7 mouse cellular contexts compared by ENCODE assay signal in genomic region chr2:91202222-91202971, GRCm38 (mm10). TPM values are rescaled to one million over a fixed set of nuclear protein-coding genes. Genes with fewer than 3 reads are reported as not detected.
DNase-seq lines count a peak whose midpoint lies in the region; ATAC-seq lines count a peak whose summit lies in the region.

Nr1h3 (minus strand) TSS chr2:91202834.
Acp2 (plus strand) TSS chr2:91202885.

- H3K9ac ChIP-seq in embryonic facial prominence, embryonic 12.5 days, result peak within 1 kb of the TSS; percentile 66
- H3K9ac ChIP-seq in limb, embryonic 11.5 days (ENCODE audit: low read length), result peak within 1 kb of the TSS; percentile 88
- H3K9ac ChIP-seq in midbrain, embryonic 14.5 days (replicated peaks; ENCODE audit: low read length), result peak within 1 kb of the TSS; percentile 62

- H3K4me2 ChIP-seq in embryonic facial prominence, embryonic 12.5 days (replicated peaks), result peak within 1 kb of the TSS; percentile 69
- H3K4me2 ChIP-seq in limb, embryonic 11.5 days (ENCODE audit: low read depth, severe bottlenecking), result peak within 1 kb of the TSS; percentile 55
- H3K4me2 ChIP-seq in midbrain, embryonic 14.5 days (ENCODE audit: low read length), result peak within 1 kb of the TSS; percentile 59

- H3K27ac ChIP-seq in embryonic facial prominence, embryonic 12.5 days, result peak within 1 kb of the TSS; percentile 95
- peak within 1 kb of the TSS; percentile 90 for H3K27ac ChIP-seq in limb, embryonic 11.5 days (replicated peaks; ENCODE audit: low read depth, low read length)
- peak within 1 kb of the TSS; percentile 84 for H3K27ac ChIP-seq in midbrain, embryonic 14.5 days (replicated peaks; ENCODE audit: low read depth, low read length)

- H3K27me3 ChIP-seq in embryonic facial prominence, embryonic 12.5 days, result no peaks in the 10 kb centered on the region
- no peaks in the 10 kb centered on the region for H3K27me3 ChIP-seq in limb, embryonic 11.5 days (ENCODE audit: control insufficient read depth, insufficient read depth, low read length)
- no peaks in the 10 kb centered on the region for H3K27me3 ChIP-seq in midbrain, embryonic 14.5 days (ENCODE audit: control insufficient read depth, insufficient read depth, low read length)

- no peaks in the 10 kb centered on the region for H3K9me3 ChIP-seq in embryonic facial prominence, embryonic 12.5 days
- no peaks in the 10 kb centered on the region for H3K9me3 ChIP-seq in limb, embryonic 11.5 days (ENCODE audit: control insufficient read depth, low read length)
- H3K9me3 ChIP-seq in midbrain, embryonic 14.5 days (ENCODE audit: control insufficient read depth, low read length), result no peaks in the 10 kb centered on the region

- DNase-seq in adrenal gland, postnatal 25 days, result peak; percentile 88
- peak; percentile 99 for DNase-seq in heart, adult 11 months
- DNase-seq in kidney, adult 18-20 months, result peak; percentile 97
- DNase-seq in limb, embryonic 11.5 days (ENCODE audit: low spot score), result peak; percentile 98
- DNase-seq in midbrain, embryonic 14.5 days, result peak; percentile 96
- peak; percentile 78 to 90 for DNase-seq in spleen, adult 18-20 months

- peak within 1 kb of the TSS; percentile 76 for H3K4me3 ChIP-seq in embryonic facial prominence, embryonic 12.5 days
- H3K4me3 ChIP-seq in limb, embryonic 11.5 days (ENCODE audit: low read depth, low read length), result peak within 1 kb of the TSS; percentile 56
- H3K4me3 ChIP-seq in midbrain, embryonic 14.5 days (replicated peaks; ENCODE audit: low read depth, low read length), result peak within 1 kb of the TSS; percentile 56

- 3% methylated on average over 28 of the region's 28 CpGs for WGBS in embryonic facial prominence, embryonic 12.5 days
- WGBS in limb, embryonic 11.5 days, result 5% methylated on average over 28 of the region's 28 CpGs
- 4% methylated on average over 28 of the region's 28 CpGs for WGBS in midbrain, embryonic 14.5 days

- H3K36me3 ChIP-seq in embryonic facial prominence, embryonic 12.5 days, result peaks cover 23% of the 10 kb centered on the region
- H3K36me3 ChIP-seq in limb, embryonic 11.5 days (ENCODE audit: control insufficient read depth, insufficient read depth, low read length), result peaks cover 9% of the 10 kb centered on the region; the same call in 1 of the 2 replicates
- peaks cover 21% of the 10 kb centered on the region for H3K36me3 ChIP-seq in midbrain, embryonic 14.5 days (ENCODE audit: control insufficient read depth, insufficient read depth, low read length)

- peak; percentile 95 for ATAC-seq in embryonic facial prominence, embryonic 12.5 days (ENCODE audit: insufficient number of reproducible peaks, insufficient read depth, low FRiP score, low TSS enrichment)
- peak; percentile 95 for ATAC-seq in limb, embryonic 11.5 days (ENCODE audit: insufficient number of reproducible peaks, low FRiP score, low TSS enrichment, low read depth)
- ATAC-seq in midbrain, embryonic 14.5 days (ENCODE audit: low FRiP score, low TSS enrichment), result peak; percentile 98

- H3K4me1 ChIP-seq in embryonic facial prominence, embryonic 12.5 days, result peaks cover 12% of the 10 kb centered on the region; the same call in 1 of the 2 replicates
- H3K4me1 ChIP-seq in limb, embryonic 11.5 days (ENCODE audit: control insufficient read depth, insufficient read depth, low read length), result peaks cover 6% of the 10 kb centered on the region
- H3K4me1 ChIP-seq in midbrain, embryonic 14.5 days (ENCODE audit: control insufficient read depth, insufficient read depth, low read length), result peaks cover 20% of the 10 kb centered on the region

RNA-seq across cellular contexts. Expression of gene Nr1h3, which starts in this region (rescaled TPM):
- total RNA-seq in adrenal gland, postnatal 25 days (2021), result 16.7 and 22.7 TPM in 2 replicates
- polyA plus RNA-seq in embryonic facial prominence, embryonic 12.5 days (2016; fragmentation: Nextera tagmentation; extraction: Ambion mirVana), result 1.1 and 1.3 TPM in 2 replicates
- 1.1 and 2.0 TPM in 2 replicates for polyA plus RNA-seq in limb, embryonic 11.5 days (2014; fragmentation: Nextera tagmentation; extraction: Ambion mirVana)
- 0.90 and 2.6 TPM in 2 replicates for polyA plus RNA-seq in midbrain, embryonic 14.5 days (2014; fragmentation: Nextera tagmentation; extraction: Ambion mirVana)

RNA-seq across cellular contexts. Expression of gene Acp2, which starts in this region (rescaled TPM):
- total RNA-seq in adrenal gland, postnatal 25 days (2021), result 34.0 and 41.8 TPM in 2 replicates
- 32.0 and 32.6 TPM in 2 replicates for polyA plus RNA-seq in embryonic facial prominence, embryonic 12.5 days (2016; fragmentation: Nextera tagmentation; extraction: Ambion mirVana)
- polyA plus RNA-seq in limb, embryonic 11.5 days (2014; fragmentation: Nextera tagmentation; extraction: Ambion mirVana), result 32.0 and 33.2 TPM in 2 replicates
- polyA plus RNA-seq in midbrain, embryonic 14.5 days (2014; fragmentation: Nextera tagmentation; extraction: Ambion mirVana), result 33.1 and 50.8 TPM in 2 replicates

Comparison
In these comparisons a context has a peak if more than half of its experiments do, and no peak if none do; other contexts are left out.
1. Peak in every context shown above with its lines: DNase-seq, ATAC-seq, H3K4me3 ChIP-seq and H3K27ac ChIP-seq.